Mouse (Mus musculus): ENCODE measurements around the gene Sec61a2.

Sec61a2 gene

DNA sequence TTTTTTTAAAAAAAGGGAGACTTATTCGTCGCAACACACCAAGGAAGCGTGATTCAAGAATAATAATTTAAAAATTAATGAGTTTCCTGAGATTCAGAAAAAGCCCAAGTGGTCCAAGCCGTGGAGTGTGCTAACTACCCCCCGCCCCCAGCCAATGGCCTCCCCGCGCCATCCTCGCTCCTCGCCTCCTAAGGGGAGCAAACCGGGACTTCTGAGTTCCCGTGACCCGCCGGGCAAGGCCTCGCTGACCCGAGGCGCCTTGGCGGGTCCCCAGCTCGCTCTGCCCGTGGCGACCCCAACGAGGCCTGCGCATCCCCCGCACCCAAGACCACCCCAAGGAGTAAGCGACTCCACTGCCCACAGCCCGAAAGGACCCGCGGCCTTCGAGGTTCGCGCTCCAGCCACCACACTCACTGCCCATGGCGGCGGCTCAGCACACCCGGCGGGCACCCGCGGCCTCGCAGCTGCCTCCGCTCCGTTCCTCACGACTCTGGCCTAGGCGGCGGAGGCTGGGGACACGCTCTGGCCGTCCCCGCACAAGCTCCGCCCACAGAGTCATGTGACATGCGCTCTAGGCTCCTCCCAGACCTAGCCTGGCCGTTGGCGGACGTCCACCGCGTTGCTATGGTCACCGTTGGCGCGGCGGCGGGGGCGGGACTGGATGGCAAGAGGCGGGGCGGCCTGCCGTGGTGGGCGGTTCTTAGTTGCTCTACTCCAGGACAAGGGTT is at the start of gene Sec61a2:
Gene Sec61a2, minus strand, starts transcription at position 590 of the 728 bp plus-strand sequence.
- 1% methylated on average over 62 of the region's 62 CpGs for WGBS

DNA sequence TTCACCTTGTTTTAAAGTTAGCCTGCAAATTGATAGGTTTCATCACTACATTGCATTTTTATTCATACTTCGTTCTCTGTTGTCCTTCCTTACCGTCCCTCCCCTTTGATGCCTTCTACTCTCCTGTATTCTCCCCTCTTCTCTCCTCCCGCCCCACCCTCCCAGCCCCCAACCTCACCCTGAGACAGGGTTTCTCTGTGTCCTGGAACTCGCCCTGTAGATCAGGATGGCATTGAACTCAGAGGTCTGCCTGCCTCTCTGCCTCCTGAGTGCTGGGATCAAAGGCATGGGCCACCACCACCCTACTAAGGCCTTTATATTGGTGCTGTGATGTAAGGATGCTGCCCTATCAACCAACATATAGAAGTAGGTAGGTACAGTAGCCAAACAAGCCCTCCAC is 47.8 kb upstream of the Sec61a2 start:
- 41% methylated on average over 4 of the region's 4 CpGs for WGBS

DNA sequence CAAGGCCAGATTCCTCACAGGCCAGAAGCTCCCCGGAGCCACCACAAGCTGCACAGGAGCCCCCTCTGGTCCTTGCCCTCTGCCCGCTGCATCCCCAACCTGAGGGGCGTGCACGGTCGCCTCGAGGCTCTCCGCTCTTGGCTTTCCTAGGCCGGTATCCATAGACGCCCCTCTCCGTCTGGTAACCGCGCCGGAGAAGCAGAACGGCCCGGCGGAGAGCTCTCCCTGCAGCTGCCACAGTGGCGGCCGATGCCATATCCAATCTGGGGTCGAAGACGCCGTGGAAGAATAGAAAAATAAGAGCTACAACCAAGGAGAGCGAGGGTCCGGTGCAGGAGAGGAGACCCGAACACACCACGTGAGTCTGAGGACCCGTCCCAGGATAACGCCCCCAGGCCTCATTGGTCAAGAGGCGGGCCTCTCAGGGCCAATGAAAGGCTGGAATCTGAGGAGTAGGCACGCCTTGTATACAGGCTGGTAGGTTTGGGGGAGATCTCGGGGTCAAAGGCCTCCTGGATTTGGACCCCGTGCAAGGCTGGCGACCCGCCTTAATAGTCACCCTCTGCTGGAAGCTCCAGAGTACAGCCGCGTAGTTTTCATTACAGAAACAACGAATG is 47.3 kb upstream of the Sec61a2 start, which contains the start of gene Dhtkd1:
Gene Dhtkd1, minus strand, starts transcription at position 377 of the 617 bp plus-strand sequence.
- under 1% methylated on average over 36 of the region's 36 CpGs for WGBS

DNA sequence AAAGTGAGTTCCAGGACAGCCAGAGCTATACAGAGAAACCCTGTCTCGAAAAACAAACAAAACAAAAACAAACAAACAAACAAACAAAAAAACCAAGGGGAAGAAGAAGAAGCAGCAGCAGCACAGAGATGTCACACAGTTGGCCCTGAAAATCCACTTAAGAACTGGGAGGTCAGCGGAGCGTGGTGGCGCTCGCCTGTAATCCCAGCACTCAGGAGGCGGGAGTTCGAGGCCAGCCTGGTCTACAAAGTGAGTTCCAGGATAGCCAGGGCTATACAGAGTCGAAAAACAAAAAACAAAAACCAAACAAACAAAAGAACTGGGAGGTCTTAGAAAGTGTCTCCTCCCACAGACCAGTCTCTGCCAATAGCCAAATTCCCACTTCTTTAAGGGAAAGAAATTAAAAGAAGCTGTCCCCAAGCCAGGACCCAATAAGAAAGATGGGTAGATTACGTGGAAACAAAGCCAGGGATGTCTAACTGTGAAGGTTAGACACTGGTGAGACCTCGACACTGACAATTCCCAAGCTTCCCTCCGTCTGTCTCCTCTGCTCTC is 46.7 kb upstream of the Sec61a2 start:
- 63% methylated on average over 11 of the region's 11 CpGs for WGBS

DNA sequence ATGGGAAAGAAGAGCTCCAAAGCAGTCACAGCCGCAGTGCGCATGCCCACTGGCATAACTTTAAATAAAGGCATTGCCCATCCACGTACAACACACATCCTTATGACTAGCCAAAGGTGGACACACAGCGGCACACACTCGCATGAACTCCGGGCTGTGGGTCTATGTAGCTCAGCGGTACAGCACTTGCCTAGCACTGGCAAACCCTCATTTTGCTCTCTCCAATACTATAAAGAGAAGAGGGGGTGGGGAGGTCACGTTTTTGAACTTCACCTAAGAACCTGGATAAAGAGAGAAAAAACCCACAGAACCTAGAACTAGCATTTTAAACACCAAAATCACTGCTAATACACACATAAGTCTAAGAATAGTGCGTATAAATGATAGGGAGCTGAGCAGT is 45.7 kb upstream of the Sec61a2 start:
- 96% methylated on average over 9 of the region's 9 CpGs for WGBS

DNA sequence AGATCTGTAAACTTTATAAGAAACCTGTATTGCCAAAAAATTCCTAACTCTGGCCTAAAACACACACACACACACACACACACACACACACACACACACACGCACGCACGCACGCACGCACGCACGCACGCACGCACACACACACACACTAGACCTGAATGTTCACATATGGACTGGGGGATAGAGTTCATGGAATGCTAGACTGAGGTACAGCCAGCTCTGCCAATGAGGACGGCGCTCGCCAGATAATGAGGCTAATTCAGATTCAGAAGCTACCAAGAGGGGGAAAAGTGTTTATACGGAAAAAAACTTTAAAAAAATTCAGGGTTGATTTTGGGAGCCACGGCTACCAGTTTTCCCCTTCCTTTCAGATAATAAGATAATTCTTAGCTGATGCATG is 44.7 kb upstream of the Sec61a2 start:
- WGBS: 85% methylated on average over 14 of the region's 14 CpGs

DNA sequence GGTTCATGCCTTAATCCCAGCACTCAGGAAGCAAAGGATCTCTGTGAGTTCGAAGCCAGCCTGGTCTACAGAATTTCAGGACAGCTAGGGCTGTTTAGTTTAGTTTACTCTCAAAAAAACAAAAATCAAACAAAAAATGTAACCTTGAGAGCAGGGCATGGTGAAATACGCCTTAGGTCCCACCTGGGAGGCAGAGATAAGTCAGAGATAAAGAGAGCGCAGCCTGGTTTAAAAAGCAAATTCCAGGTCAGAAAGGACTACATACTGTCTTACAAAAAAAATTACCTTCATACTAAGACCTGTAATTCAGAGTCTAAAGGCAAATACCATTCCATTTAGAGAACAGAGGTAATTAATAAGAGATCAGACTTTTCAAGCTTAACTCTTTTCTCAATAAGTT is 44.1 kb upstream of the Sec61a2 start:
- WGBS: 96% methylated on average over 3 of the region's 3 CpGs

DNA sequence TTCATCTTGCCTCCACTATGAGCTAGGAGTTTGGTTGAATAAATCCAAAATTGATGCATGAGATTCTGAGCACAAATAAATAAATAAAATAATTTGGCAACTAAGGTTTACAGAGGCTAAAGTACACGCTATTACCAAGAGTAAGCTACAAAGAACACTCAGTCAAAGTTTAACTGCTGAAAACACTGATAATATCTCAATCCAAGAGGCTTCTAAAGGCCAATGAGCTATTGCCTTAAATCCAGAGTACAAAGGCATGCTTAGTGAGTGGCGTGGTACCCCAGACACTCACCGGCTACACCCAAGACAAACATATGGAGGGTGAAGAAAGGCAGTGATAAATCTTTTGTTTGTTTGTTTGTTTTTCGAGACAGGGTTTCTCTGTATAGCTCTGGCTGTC is 41.3 kb upstream of the Sec61a2 start:
- 93% methylated on average over 4 of the region's 4 CpGs for WGBS

DNA sequence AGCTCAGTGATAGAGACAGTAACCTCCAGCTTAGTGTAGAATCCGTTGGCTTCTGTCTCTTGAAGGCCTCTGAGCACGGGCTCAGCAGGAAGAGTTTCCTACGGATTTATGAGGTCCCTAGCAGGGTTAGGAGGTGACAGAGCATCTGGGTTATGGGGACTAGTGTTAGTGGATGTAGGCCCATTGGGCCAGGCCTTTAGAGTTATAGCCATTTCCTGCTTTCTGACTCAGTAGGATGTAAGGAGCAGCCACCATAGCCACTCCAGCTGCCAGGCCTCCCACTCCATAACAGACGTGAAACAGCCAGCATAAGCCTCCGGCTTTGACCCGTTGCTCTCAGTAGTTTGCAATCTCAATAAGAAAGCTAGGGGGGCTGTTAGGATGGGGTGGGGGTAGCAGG is 40.8 kb upstream of the Sec61a2 start:
- 81% methylated on average over 6 of the region's 6 CpGs for WGBS

DNA sequence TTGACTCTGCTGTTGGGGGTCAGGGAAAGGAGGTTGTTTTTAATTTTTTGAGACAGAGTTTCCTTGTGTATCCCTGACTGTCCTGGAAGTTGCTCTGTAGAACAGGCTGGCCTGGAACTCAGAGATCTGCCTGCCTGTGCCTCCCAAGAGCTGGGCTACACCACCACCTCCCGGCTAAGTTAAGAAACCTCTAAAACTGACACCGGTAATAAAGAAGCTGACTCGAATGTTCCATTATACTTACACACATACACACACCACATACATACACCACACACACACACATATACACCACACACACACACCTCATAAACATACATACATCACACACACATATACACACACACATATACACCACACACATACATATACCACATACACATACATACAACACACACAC is 39.7 kb upstream of the Sec61a2 start:
- 88% methylated on average over 3 of the region's 3 CpGs for WGBS

DNA sequence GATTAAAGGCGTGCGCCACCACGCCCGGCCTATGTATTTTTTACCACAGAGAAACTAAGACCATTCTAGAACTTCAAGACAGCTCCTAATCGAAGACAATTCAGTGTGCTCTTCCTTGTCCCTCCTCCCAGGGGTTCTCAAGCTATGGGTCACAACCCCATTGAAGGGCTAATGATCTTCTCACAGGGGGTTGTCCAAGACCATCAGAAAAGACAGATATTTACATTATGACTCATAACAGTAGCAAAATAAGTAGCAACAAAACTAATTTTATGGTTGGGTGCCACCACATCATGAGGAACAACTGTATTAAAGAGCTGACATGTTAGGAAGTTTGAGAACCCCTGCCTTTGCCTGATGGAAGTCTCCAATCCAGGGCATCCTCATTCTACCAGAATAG is 36.7 kb upstream of the Sec61a2 start:
- 95% methylated on average over 5 of the region's 5 CpGs for WGBS

DNA sequence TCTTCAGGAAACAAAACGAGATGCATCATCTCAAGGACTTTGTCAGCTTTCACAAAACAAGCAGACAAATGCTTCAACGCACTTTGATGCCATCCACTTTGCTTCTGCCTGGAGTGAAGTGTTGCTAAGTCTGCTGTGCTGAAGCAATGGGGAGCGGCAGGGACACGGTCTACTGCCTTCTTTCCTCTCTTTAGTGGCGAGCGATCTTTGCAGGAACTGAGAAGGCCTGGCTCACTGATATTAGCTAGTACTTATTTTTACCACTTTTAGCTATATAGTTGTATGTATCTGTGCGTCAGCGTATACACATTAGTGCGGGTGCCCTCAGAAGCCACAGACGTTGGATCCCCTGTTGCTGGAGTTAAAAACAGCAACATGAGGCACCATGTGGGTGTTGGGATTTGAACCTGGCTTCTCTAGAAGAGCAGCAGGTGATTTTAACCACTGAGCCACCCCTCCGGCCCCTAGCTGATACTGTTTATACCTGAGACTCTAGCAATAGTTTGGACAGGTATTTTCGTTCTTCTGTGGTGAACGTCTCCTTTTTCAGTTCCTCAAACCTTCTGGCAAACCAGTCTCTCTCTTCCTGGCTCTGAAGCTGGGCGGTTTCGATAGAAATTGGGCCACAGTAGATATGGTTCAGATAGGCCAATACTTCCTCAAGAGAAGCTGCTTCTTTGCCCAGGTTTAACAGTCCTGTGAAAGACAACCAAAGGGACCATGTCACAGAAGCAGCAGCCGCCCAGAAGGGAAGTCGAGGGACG is 35.2 kb upstream of the Sec61a2 start:
- 93% methylated on average over 18 of the region's 18 CpGs for WGBS

DNA sequence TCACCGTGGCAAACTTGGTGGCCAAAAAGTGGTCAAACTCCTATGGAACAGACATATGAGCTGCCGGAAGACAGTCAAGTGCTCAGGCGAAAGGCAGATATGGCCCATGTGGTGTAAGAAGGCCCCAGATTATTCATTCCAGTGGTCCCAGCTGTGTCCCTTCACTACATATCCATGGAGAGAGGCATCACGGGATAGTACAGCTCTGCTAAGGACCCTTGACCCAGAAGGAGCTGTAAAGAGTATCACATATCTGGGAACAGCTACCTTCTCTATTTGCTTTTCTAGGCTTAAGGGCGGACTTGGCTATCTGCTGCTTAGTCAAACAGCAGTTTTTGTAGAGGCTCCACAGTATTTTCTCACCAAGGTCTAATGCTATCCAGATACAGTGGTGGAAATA is 34.6 kb upstream of the Sec61a2 start:
- 97% methylated on average over 5 of the region's 5 CpGs for WGBS

DNA sequence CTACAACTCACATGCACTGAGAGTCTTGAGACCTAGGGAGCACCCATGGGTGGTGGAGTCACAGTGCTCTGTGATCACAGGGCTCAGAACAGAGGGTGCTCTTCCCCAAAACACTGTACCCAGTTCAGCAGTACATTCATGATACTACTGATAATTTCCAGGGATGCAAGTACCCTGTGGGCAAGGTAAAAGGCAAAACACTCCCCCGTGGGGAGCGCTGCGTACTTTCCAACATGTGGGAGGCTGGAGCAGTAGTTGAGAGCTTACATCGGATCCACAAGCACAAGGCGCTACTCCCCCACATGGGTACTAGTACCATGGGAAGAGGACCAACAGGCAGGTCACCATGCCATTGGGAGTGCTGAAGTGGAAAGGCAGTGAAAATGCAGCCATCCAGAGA is 32.2 kb upstream of the Sec61a2 start:
- 87% methylated on average over 5 of the region's 5 CpGs for WGBS

DNA sequence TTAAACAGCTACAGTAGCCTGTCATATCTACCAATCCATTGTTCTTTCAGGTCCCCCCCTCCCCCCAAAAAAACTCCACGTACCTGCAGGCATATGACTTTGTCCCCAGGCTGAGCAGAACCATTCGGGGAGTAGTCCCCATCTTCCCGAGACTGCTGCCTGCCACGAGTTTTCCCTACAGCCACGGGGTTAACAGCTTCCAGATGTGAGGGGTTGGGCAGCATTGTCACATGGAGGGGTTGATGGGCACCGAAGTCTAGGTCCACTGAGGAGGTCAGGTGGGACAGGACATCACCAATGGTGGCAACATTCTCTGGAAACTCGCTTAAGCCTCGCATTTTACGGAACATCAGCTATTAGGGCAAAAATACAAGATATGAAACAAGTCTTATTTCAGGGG is 28.6 kb upstream of the Sec61a2 start:
- WGBS: 82% methylated on average over 9 of the region's 9 CpGs

DNA sequence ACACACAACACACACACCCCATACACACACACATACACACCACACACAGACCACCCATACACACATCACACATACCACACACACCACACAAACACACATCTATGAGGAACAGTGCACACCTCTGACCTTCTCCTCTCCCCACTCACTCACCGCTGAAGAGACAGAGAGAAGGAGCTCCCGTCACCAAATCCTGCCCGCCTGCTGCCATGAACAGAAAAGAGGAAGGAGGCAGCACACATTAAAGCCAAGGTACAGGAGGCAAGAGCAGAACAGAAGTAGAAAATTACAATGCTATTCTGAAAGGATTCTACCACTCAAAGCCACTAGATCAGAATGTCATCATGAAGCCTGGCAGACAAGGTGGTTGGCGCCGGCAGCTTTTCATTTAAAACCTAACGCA is 27.6 kb upstream of the Sec61a2 start:
- 96% methylated on average over 6 of the region's 6 CpGs for WGBS

DNA sequence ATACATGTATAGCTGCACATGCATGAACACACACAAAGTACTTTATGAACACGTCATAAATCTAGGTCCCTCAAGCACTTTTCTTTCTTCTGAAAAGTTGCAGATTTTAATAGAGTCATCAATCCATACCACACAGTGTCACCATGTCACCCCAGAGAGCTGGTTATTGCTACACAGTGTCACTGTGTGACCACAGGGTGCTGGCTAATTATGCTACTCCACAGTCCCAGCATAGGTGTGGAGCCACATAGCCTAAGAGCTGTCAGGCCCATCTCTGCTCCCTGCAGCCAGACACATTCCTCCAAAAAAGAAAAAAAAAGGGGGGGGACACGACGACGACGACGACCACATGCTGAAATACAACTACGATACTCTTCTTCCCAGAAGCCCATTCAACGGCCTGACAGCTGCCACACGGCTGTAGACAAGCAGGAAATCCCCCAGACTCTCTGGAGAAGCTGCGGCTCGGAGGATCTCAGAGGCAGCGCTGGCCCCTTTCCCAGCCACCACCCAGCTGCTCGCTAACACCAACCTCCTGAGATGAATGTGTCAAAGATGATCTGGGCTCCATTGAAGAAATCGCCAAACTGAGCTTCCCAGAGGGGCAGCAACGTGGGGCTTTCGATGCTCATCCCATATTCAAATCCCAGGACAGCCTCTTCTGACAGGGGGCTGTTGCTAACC is 16.2 kb upstream of the Sec61a2 start:
- WGBS: 45% methylated on average over 16 of the region's 16 CpGs

DNA sequence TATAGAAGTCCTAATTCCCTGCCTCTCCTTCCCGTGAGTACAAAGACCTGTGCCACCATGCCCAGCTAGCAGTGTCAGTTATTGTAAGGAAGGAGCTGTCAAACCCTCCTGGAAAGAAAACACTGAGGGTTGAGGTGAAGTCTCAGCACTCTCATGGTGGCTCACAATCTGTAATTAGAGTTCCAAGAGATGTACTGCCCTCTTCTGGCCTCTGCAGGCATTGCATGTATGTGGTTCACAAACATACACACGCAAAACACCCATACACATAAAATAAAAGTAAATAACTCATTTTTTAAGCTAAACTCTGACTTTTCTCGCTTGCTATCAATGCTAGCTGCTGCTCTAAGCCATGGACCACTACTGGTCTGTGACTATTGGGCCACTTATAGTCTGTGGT is 11.4 kb upstream of the Sec61a2 start:
- 59% methylated on average over 3 of the region's 3 CpGs for WGBS

DNA sequence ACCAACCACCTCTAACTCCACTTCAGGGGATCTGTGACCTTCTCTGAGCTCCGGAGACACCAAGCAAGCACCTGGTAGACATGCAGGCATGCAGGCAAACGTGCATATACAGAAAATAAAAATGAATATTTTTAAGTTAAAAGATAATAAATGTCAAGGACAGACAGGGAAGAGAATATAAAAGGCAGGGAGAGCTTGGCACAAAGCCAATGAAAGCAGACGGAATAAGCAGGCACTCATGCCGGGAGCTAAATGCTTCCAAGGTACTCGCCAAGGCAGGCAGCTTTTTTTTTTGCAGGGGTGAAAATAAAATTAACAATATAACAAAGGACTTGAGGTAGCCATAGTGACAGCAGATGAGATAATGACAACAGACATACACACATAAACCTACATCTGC is 10.9 kb upstream of the Sec61a2 start:
- WGBS: 31% methylated on average over 5 of the region's 5 CpGs

DNA sequence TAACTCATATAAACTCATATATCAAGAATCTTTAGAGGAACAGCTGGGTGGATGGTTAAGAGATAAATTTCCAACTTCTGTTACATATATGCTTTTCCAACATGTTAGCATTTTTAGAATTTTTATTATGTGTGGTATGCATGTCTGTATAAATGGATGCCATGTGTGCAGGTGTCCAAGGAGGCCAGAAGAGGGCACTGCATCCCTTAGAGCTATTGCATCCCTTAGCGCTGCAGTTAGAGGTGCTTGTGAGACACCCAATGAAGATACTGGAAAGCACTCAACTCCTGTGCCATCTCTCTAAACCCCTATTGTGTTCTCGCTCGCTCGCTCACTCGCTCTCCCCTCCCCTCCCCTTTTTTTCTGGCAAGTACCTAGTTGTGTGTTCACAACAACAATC is 4.9 kb upstream of the Sec61a2 start:
- WGBS: 63% methylated on average over 5 of the region's 5 CpGs

DNA sequence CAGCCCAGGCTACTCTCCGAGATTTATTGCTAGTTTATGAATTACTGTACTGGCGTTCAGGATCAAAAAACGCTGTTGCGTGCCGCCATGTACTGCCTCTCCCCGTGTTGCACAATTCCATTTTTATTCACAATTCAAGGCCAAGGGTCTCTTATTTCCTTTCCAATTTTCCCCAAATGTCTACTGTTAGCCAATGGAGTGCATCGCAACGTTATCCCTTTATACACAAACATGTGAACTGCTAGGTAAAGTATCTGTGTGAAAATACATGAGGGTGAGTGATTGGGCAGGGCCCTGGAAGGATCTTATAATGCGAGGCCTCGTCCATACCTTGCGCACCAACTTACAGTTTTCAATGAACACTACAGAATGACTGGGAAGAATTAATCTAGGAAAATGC is 936 bp downstream of the Sec61a2 start:
- WGBS: 32% methylated on average over 11 of the region's 11 CpGs

DNA sequence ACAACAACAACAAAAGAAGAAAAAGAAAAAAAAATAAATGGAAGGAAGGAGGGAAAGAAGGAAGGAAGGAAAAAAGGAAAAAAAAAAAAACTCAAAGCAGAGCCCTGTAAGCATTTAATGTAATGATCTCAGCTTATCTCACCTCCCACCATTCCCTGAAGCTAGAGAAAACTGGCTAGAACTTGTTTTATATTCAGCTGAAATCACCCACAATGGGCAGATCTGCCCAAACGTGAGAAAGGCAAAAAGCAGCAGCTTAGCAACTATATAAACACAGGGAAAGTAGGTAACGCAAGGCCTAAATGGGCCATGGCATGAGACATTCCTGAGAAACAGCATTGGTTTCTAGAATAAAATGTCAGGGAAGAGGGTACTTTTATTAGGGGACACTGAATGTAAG is 5.8 kb downstream of the Sec61a2 start:
- 36% methylated on average over 2 of the region's 2 CpGs for WGBS
